Mouse (Mus musculus): ENCODE measurements at regions not wholly inside any gene's neighbourhood (a gene's known extent, or its start where the extent isn't known, plus 50 kb on each side); places are given as distances from the start of the nearest gene placed in this dataset.

GRCm38 (mm10) chr10:45983671-45984335 lies 406.2 kb downstream of the Hace1 start:
- DNase-seq = no peak

GRCm38 (mm10) chr10:45986341-45986740 lies 408.7 kb downstream of the Hace1 start:
- DNase-seq = no peak

- no peak for DNase-seq
Measured at GRCm38 (mm10) chr10:46006319-46006718, 428.7 kb downstream of the Hace1 start.

GRCm38 (mm10) chr10:46011916-46012596 lies 434.4 kb downstream of the Hace1 start:
- peak in 1 of 2 experiments; percentile 2 for DNase-seq

- DNase-seq = no peak
Measured at GRCm38 (mm10) chr10:46012599-46012998, 435.0 kb downstream of the Hace1 start.

GRCm38 (mm10) chr10:46016295-46016694 lies 438.7 kb downstream of the Hace1 start:
- no peak for DNase-seq

- DNase-seq = no peak
Measured at GRCm38 (mm10) chr10:46045474-46046093, 468.0 kb downstream of the Hace1 start.

GRCm38 (mm10) chr10:46046094-46046749 lies 468.6 kb downstream of the Hace1 start:
- DNase-seq = no peak

GRCm38 (mm10) chr10:46046890-46047414 lies 469.3 kb downstream of the Hace1 start:
- DNase-seq = no peak

DNA sequence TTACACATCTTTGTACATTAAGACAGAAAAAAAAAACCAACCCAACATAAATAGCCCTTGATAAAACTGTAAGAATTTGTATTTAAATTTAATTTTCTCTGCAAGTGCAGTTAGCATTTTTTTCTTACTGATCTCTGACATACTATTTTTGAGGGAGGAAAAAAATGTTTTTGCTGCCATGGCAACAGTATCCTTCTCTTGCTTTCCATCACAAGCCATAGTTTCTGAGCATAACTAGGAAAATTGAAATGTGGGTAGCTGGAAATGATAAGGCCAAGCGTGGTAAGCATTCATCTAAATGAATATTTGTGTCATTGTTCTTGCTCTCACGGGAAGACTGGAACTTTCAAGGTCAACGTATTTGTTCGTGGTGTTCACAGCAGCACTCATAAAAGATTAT lies 470.0 kb downstream of the Hace1 start:
- no peak for DNase-seq

DNA sequence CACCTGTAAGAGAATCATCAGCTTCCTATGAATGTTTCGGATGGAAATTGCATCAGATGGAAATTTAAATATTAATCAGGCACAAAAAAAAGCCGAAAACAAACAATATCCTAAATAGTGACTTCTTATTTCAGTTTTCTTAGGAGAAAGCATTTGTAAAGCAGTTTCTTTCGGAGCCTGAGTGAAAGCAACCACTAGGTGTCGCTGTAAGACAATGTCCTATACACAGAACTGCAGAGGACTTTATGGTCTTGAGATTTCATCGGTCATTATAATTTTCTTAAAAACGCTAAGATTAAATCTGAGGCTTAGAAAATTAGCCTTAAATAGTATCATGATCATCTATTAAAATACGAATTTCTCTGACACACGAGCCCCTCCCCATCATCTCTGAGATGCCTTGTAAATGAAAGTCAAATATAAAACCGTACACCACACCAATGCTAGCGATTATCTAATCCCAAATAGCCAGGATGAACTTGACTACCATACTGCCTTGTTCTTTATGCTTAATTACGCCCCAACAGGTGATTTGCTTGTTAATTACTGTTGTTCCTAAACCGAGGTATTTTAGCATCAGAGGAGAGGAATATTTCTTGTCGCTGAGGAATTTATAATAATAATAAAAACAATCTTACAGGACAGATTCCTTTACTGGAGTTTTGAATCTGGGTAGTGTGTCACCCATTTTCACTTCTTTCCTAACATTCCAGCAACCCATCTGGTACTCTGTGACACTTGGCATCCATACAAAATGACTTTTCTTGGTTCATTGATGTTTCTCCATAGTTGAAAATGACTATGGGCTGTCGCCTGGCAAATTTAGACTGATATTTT lies 480.0 kb downstream of the Hace1 start:
- DNase-seq = no peak

GRCm38 (mm10) chr10:46058199-46058472 lies 480.5 kb downstream of the Hace1 start:
- DNase-seq = no peak

GRCm38 (mm10) chr10:46059285-46059684 lies 481.7 kb downstream of the Hace1 start:
- no peak for DNase-seq

DNA sequence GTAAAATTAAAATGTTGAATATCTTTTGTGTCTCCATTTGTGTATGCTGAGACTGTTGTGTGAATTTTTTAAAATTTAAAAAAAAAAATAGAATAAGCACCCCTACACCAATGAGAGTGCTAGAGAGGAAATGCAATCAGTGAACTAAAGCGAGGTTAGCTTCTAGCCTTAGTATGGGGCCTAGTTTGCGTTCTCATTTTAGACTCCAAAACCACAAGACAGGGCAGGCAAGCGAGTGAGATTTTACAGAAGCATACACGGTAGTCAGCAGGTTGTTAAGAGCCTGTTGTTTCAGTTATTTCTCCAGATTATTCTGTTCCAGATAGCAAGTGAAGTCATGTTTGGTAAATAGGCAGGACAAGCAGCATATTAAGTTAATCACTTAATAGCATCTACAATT lies 486.2 kb downstream of the Hace1 start:
- DNase-seq = no peak

GRCm38 (mm10) chr10:46070766-46071165 lies 493.1 kb downstream of the Hace1 start:
- DNase-seq = no peak

- DNase-seq = no peak
Measured at GRCm38 (mm10) chr10:46071220-46071619, 493.6 kb downstream of the Hace1 start.

GRCm38 (mm10) chr10:46071810-46072549 lies 494.4 kb downstream of the Hace1 start:
- DNase-seq = no peak

GRCm38 (mm10) chr10:46072550-46073470 lies 495.2 kb downstream of the Hace1 start:
- DNase-seq = no peak

- DNase-seq = no peak
Measured at GRCm38 (mm10) chr10:46087766-46088165, 510.1 kb downstream of the Hace1 start.

GRCm38 (mm10) chr10:46100837-46101236 lies 523.2 kb downstream of the Hace1 start:
- DNase-seq = no peak

DNA sequence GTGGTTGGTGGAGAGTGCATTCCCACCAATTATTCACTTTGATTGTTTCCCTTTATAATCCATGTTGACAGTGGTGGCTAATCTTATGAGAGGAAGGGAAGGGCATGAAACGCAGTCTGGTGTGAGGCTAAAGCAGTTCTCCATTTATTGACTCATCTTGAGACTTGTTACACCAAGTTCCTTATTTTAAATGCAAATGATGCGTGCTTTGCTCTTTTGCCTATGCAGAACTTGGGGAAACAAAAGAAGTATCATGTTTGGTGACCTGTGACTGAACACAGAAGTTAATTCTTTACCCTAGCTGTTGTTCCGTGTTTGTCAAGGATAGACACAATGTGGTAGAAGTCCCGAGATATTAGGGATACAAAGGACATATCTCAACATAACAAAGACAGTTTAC lies 531.2 kb downstream of the Hace1 start:
- DNase-seq = no peak

Data from spleen, adult 18-20 months (tissue).